Mouse (Mus musculus): ENCODE data around the gene Lmnb2.

DNA sequence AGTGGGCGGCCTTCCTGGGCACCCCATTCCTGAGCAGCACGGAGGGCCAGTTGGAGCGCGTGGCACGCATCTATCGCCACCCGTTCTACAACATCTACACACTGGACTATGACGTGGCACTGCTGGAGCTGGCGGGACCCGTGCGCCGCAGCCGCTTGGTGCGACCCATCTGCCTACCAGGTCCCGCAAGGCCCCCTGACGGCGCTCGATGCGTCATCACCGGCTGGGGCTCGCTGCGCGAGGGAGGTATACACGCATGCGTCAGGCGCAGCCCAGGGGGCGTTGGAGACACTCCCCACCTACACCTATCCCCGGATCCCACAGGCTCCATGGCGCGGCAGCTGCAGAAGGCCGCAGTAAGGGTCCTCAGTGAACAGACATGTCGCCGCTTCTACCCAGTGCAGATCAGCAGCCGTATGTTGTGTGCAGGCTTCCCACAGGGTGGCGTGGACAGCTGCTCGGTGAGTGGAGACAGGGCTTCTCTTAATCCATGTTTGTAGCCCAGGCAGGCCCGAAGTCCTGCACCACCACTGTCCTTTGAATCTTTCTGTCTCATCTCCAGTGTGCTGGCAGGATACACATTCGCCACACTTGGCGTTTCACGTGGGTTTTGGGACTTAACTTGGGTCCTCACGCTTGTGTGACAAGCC is 20.1 kb downstream of the Lmnb2 start:
- no peak for TF ChIP-seq CTCF (IDR thresholded peaks at IDR 0.05; ENCODE audit: low read depth)
- no peak for TF ChIP-seq EP300 (IDR thresholded peaks at IDR 0.05; ENCODE audit: low read depth)

Data from liver, embryonic 14.5 days (tissue).